In genomic region chr12:30584356-30584740, GRCm38 (mm10) we compare ENCODE assay signal across 8 mouse cellular contexts. TPM values are rescaled to one million over a fixed set of nuclear protein-coding genes. Genes with fewer than 3 reads are reported as not detected.
A peak's percentile ranks its signal among the peaks of the same experiment; 100 is the strongest.
DNase-seq lines count a peak whose midpoint lies in the region; ATAC-seq lines count a peak whose summit lies in the region.

Gene Tmem18, plus strand, starts transcription at chr12:30584426.

- under 1% methylated on average over 35 of the region's 35 CpGs for WGBS in heart, embryonic 10.5 days
- 0% methylated on average over 35 of the region's 35 CpGs for WGBS in kidney, embryonic 15.5 days

- H3K4me1 ChIP-seq in heart, embryonic 10.5 days: peaks cover 12% of the 10 kb centered on the region
- H3K4me1 ChIP-seq in kidney, embryonic 15.5 days: peaks cover 28% of the 10 kb centered on the region

- DNase-seq in B cell, adult 2 months: peak; percentile 68 to 78
- peak; percentile 94 for DNase-seq in brain, adult 2 months (ENCODE audit: low read depth, low spot score)
- DNase-seq in heart, embryonic 10.5 days (ENCODE audit: low spot score): peak; percentile 93
- peak; percentile 85 for DNase-seq in liver
- DNase-seq in spleen, postnatal 4 days (ENCODE audit: low spot score in 2 of 2): peak; percentile 71 to 88

- H3K4me3 ChIP-seq in heart, embryonic 10.5 days: peak within 1 kb of the TSS; percentile 66
- H3K4me3 ChIP-seq in kidney, embryonic 15.5 days (replicated peaks): peak within 1 kb of the TSS; percentile 75

- H3K27me3 ChIP-seq in heart, embryonic 10.5 days (ENCODE audit: insufficient read depth, poor library complexity, severe bottlenecking): no peaks in the 10 kb centered on the region
- H3K27me3 ChIP-seq in kidney, embryonic 15.5 days: no peaks in the 10 kb centered on the region

- ATAC-seq in erythroblast, adult 5-6 weeks (replicated peaks; ENCODE audit: low FRiP score, poor library complexity, severe bottlenecking): peak; percentile 93
- peak; percentile 88 for ATAC-seq in kidney, embryonic 15.5 days (replicated peaks; ENCODE audit: low FRiP score)
- ATAC-seq in monocyte, adult 5-6 weeks (replicated peaks; ENCODE audit: insufficient number of reproducible peaks, low FRiP score, low TSS enrichment, poor library complexity, severe bottlenecking): peak; percentile 55

- peak within 1 kb of the TSS; percentile 73 for H3K9ac ChIP-seq in kidney, embryonic 15.5 days

- H3K9me3 ChIP-seq in heart, embryonic 10.5 days: no peaks in the 10 kb centered on the region
- no peaks in the 10 kb centered on the region for H3K9me3 ChIP-seq in kidney, embryonic 15.5 days (replicated peaks)

- H3K27ac ChIP-seq in heart, embryonic 10.5 days: peak within 1 kb of the TSS; percentile 86
- H3K27ac ChIP-seq in kidney, embryonic 15.5 days: peak within 1 kb of the TSS; percentile 92

- H3K4me2 ChIP-seq in kidney, embryonic 15.5 days: peak within 1 kb of the TSS; percentile 89

- peaks cover 25% of the 10 kb centered on the region for H3K36me3 ChIP-seq in heart, embryonic 10.5 days
- peaks cover 22% of the 10 kb centered on the region for H3K36me3 ChIP-seq in kidney, embryonic 15.5 days

RNA-seq across cellular contexts. Expression of gene Tmem18, which starts in this region (rescaled TPM):
- 4.2 and 6.7 TPM in 2 replicates for total RNA-seq in erythroblast, adult 5-6 weeks (2015; ENCODE audit: low replicate concordance)
- 4.2 and 5.2 TPM in 2 replicates for total RNA-seq in erythroblast, adult 5-6 weeks (2017; ENCODE audit: low replicate concordance)
- 15.3 and 15.6 TPM in 2 replicates for polyA plus RNA-seq in heart, embryonic 10.5 days (2016; fragmentation: Nextera tagmentation; extraction: Ambion mirVana)
- polyA plus RNA-seq in kidney, embryonic 15.5 days (2015; fragmentation: Nextera tagmentation; extraction: Ambion mirVana): 27.3 and 29.6 TPM in 2 replicates
- total RNA-seq in monocyte, adult 5-6 weeks (2017): 6.3 to 15.0 TPM (median 7.4 TPM) in 3 replicates

Comparison
In these comparisons a context has a peak if more than half of its experiments do, and no peak if none do; other contexts are left out.
1. Peak in every context shown above with its lines: DNase-seq, ATAC-seq, H3K4me3 ChIP-seq and H3K27ac ChIP-seq.